ENCODE assay signal across 13 mouse cellular contexts in genomic region chr1:108649588-108650378, GRCm38 (mm10).
DNase-seq lines count a peak whose midpoint lies in the region; ATAC-seq and TF ChIP-seq lines count a peak whose summit lies in the region.
"Had no signal": no experiment of that assay in that cellular context is flagged by ENCODE, and none has a peak within 500 bp of the region (broad histone marks: within the 10 kb centered on the region; RNA-seq: fewer than 3 reads in every experiment).

No protein-coding gene starts in this region.

- no peak overlapping the region for H3K9ac ChIP-seq in hindbrain, embryonic 13.5 days
- H3K9ac ChIP-seq in hindbrain, embryonic 16.5 days (ENCODE audit: low read depth, low read length), result no peak overlapping the region
- no peak overlapping the region for H3K9ac ChIP-seq in midbrain, postnatal 0 days (replicated peaks; ENCODE audit: low read length, poor library complexity, severe bottlenecking)
- H3K9ac ChIP-seq: liver, postnatal 0 days had no signal

- H3K27ac ChIP-seq in hindbrain, embryonic 13.5 days, result no peak overlapping the region
- H3K27ac ChIP-seq in hindbrain, embryonic 10.5 days, result no peak overlapping the region
- peak overlapping the region; percentile 63; the same call in 1 of the 2 replicates for H3K27ac ChIP-seq in hindbrain, embryonic 16.5 days (ENCODE audit: low read depth, low read length)
- H3K27ac ChIP-seq in midbrain, postnatal 0 days (ENCODE audit: low read depth, low read length), result no peak overlapping the region

- no peaks in the 10 kb centered on the region; the same call in 1 of the 2 replicates for H3K9me3 ChIP-seq in hindbrain, embryonic 13.5 days
- no peaks in the 10 kb centered on the region for H3K9me3 ChIP-seq in hindbrain, embryonic 10.5 days
- H3K9me3 ChIP-seq in hindbrain, embryonic 16.5 days (ENCODE audit: control insufficient read depth, low read length), result no peaks in the 10 kb centered on the region
- no peaks in the 10 kb centered on the region for H3K9me3 ChIP-seq in midbrain, postnatal 0 days (ENCODE audit: low read length)

- peak; percentile 59; the same call in 1 of the 2 replicates for ATAC-seq in hindbrain, embryonic 13.5 days (ENCODE audit: low FRiP score)
- peak; percentile 93 for ATAC-seq in hindbrain, embryonic 16.5 days
- peak; percentile 54; the same call in 1 of the 2 replicates for ATAC-seq in midbrain, postnatal 0 days (ENCODE audit: low FRiP score)
- ATAC-seq: liver, postnatal 0 days had no signal

- DNase-seq in hindbrain, embryonic 10.5 days (ENCODE audit: low spot score), result no peak
- DNase-seq in cerebellum, adult 9-10 months, result peak; percentile 23
- peak; percentile 52 for DNase-seq in midbrain, postnatal 0 days (ENCODE audit: low spot score)
- DNase-seq in thymus, adult 18-20 months, result no peak
- DNase-seq in adrenal gland, adult 2 months, result no peak
- no peak for DNase-seq in liver
- DNase-seq: gastrocnemius, postnatal 36 days; heart, postnatal 14 days; kidney, adult 8-10 months; liver, postnatal 0 days had no signal

- H3K36me3 ChIP-seq in hindbrain, embryonic 13.5 days, result no peaks in the 10 kb centered on the region
- no peaks in the 10 kb centered on the region for H3K36me3 ChIP-seq in hindbrain, embryonic 10.5 days
- no peaks in the 10 kb centered on the region for H3K36me3 ChIP-seq in hindbrain, embryonic 16.5 days (ENCODE audit: control insufficient read depth, insufficient read depth, low read length)
- no peaks in the 10 kb centered on the region for H3K36me3 ChIP-seq in midbrain, postnatal 0 days (ENCODE audit: insufficient read depth, low read length)

- 46% methylated on average over 6 of the region's 6 CpGs for WGBS in hindbrain, embryonic 13.5 days
- WGBS in hindbrain, embryonic 10.5 days, result 55% methylated on average over 6 of the region's 6 CpGs
- WGBS in hindbrain, embryonic 16.5 days, result 45% methylated on average over 6 of the region's 6 CpGs
- WGBS in midbrain, postnatal 0 days, result 44% methylated on average over 6 of the region's 6 CpGs

- H3K4me1 ChIP-seq in hindbrain, embryonic 13.5 days (replicated peaks), result 0 out of 2 replicates have a peak, but pooled peaks cover 4% of the 10 kb centered on the region
- H3K4me1 ChIP-seq in hindbrain, embryonic 10.5 days (replicated peaks), result no peaks in the 10 kb centered on the region; the same call in 1 of the 2 replicates
- H3K4me1 ChIP-seq in hindbrain, embryonic 16.5 days (ENCODE audit: control insufficient read depth, insufficient read depth, low read depth, low read length), result no peaks in the 10 kb centered on the region
- H3K4me1 ChIP-seq in midbrain, postnatal 0 days (ENCODE audit: insufficient read depth, low read length), result no peaks in the 10 kb centered on the region
- H3K4me1 ChIP-seq: megakaryocyte, embryonic 14.5 days had no signal

- no peak for TF ChIP-seq CTCF in midbrain, postnatal 0 days (IDR thresholded peaks at IDR 0.05)

- H3K27me3 ChIP-seq in hindbrain, embryonic 13.5 days, result no peaks in the 10 kb centered on the region
- H3K27me3 ChIP-seq in hindbrain, embryonic 10.5 days (ENCODE audit: insufficient read depth, poor library complexity, severe bottlenecking), result no peaks in the 10 kb centered on the region
- H3K27me3 ChIP-seq in hindbrain, embryonic 16.5 days (replicated peaks; ENCODE audit: control insufficient read depth, insufficient read depth, low read length), result no peaks in the 10 kb centered on the region
- no peaks in the 10 kb centered on the region for H3K27me3 ChIP-seq in midbrain, postnatal 0 days (ENCODE audit: insufficient read depth, low read length)
- H3K27me3 ChIP-seq: megakaryocyte, embryonic 14.5 days had no signal

- no peak overlapping the region for H3K4me3 ChIP-seq in hindbrain, embryonic 13.5 days
- no peak overlapping the region for H3K4me3 ChIP-seq in hindbrain, embryonic 10.5 days
- H3K4me3 ChIP-seq in hindbrain, embryonic 16.5 days (ENCODE audit: low read length), result no peak overlapping the region
- H3K4me3 ChIP-seq in midbrain, postnatal 0 days (ENCODE audit: low read depth, low read length), result no peak overlapping the region
- H3K4me3 ChIP-seq: megakaryocyte, embryonic 14.5 days had no signal

- H3K4me2 ChIP-seq in hindbrain, embryonic 13.5 days, result no peak overlapping the region
- H3K4me2 ChIP-seq in hindbrain, embryonic 16.5 days (ENCODE audit: low read length), result no peak overlapping the region
- no peak overlapping the region for H3K4me2 ChIP-seq in midbrain, postnatal 0 days (ENCODE audit: low read depth, low read length, poor library complexity, severe bottlenecking)

Comparison
In these comparisons a context has a peak if more than half of its experiments do, and no peak if none do; other contexts are left out.
1. DNase-seq: peak in cerebellum, adult 9-10 months (single experiment) and midbrain, postnatal 0 days (single experiment); none in hindbrain, embryonic 10.5 days (single experiment), thymus, adult 18-20 months (0 of 2), adrenal gland, adult 2 months (single experiment) and liver (single experiment).
2. Peak in every context shown above with its lines, with median percentiles within 50 percentile points of each other: ATAC-seq.